Mouse (Mus musculus) skeletal muscle tissue, postnatal 0 days (tissue): ENCODE measurements around the gene Rab5if. TPM values are rescaled to one million over a fixed set of nuclear protein-coding genes. Genes with fewer than 3 reads are reported as not detected.

Source experiments
- polyA plus RNA-seq: library from polyadenylated mRNA; unstranded; fragments of >200 nt; fragmentation: Nextera tagmentation; extraction: Ambion mirVana; gene quantifications from 2 replicates; pipeline ENCODE4 v1.2.1, GENCODE M21; 2015

Gene Rab5if
- polyA plus RNA-seq = 117 and 139 TPM in 2 replicates

GRCm38 (mm10) chr2:156862772-156863486, at the start of gene Rab5if:
TSS of gene Rab5if (plus strand) at chr2:156863128.

GRCm38 (mm10) chr2:156839319-156840191, 23.4 kb upstream of the Rab5if start, which contains the start of gene Tgif2:
TSS of gene Tgif2 (plus strand) at chr2:156840007.

GRCm38 (mm10) chr2:156857835-156858234, 5.1 kb upstream of the Rab5if start, which contains the start of gene 4930518I15Rik:
TSS of gene 4930518I15Rik (minus strand) at chr2:156857946.

GRCm38 (mm10) chr2:156887017-156887416, 24.1 kb downstream of the Rab5if start, which contains the start of gene Sla2:
TSS of gene Sla2 (minus strand) at chr2:156887192.

Other genes starting within 250 kb of the Rab5if start
- gene Dlgap4, start 249.4 kb upstream of the Rab5if start, polyA plus RNA-seq = 52.9 and 58.9 TPM in 2 replicates
- gene Myl9, start 87.7 kb upstream of the Rab5if start, polyA plus RNA-seq = 455 and 518 TPM in 2 replicates
- 10.4 and 11.8 TPM in 2 replicates for gene Tgif2, start 23.1 kb upstream of the Rab5if start, polyA plus RNA-seq
- gene 4930518I15Rik, start 5.2 kb upstream of the Rab5if start, polyA plus RNA-seq = 2.2 and 3.2 TPM in 2 replicates
- gene Sla2, start 24.1 kb downstream of the Rab5if start, polyA plus RNA-seq = 0.10 and 0.18 TPM in 2 replicates
- gene Ndrg3, start 128.9 kb downstream of the Rab5if start, polyA plus RNA-seq = 18.3 and 19.1 TPM in 2 replicates
- gene Dsn1, start 144.0 kb downstream of the Rab5if start, polyA plus RNA-seq = 8.6 and 10.2 TPM in 2 replicates
- gene Soga1, start 216.1 kb downstream of the Rab5if start, polyA plus RNA-seq = 1.5 and 1.6 TPM in 2 replicates
- gene Tldc2, start 223.9 kb downstream of the Rab5if start, polyA plus RNA-seq = not detected in 2 replicates